Mouse (Mus musculus) neural tube, embryonic 15.5 days (tissue): ENCODE results near the gene Slco4a1. TPM values are rescaled to one million over a fixed set of nuclear protein-coding genes. Genes with fewer than 3 reads are reported as not detected.
A peak's percentile ranks its signal among the peaks of the same experiment; 100 is the strongest.

ENCODE experiments used
- ATAC-seq: fragments of 200-750 bp; cut with Nextera tagmentation; 2 replicates; pipeline ENCODE4 v1.8.0; 2017; ENCODE audit warnings: mild to moderate bottlenecking, moderate TSS enrichment, moderate library complexity; ENCODE audit not compliant: low FRiP score
- H3K27ac ChIP-seq: fragments of 300-500 bp; sonication (generic); replicated peaks from 2 replicates; pipeline ENCODE4 v1.5.1; 2015; ENCODE audit warnings: mild to moderate bottlenecking, inconsistent platforms
- H3K27me3 ChIP-seq: fragments of 300-500 bp; sonication (generic); replicated peaks from 2 replicates; pipeline ENCODE4 v1.6.1; 2015; ENCODE audit warnings: inconsistent platforms
- H3K36me3 ChIP-seq: fragments of 300-500 bp; sonication (generic); 2 replicates; pipeline ENCODE4 v1.6.1; 2015; ENCODE audit warnings: inconsistent platforms
- H3K4me1 ChIP-seq: fragments of 300-500 bp; sonication (generic); 2 replicates; pipeline ENCODE4 v1.6.1; 2015; ENCODE audit warnings: inconsistent platforms
- H3K4me2 ChIP-seq: fragments of 300-500 bp; sonication (generic); 2 replicates; pipeline ENCODE4 v1.6.1; 2015; ENCODE audit warnings: inconsistent platforms, mild to moderate bottlenecking, moderate library complexity
- H3K4me3 ChIP-seq: fragments of 300-500 bp; sonication (generic); replicated peaks from 2 replicates; pipeline ENCODE4 v1.5.1; 2015; ENCODE audit warnings: mild to moderate bottlenecking, inconsistent platforms
- H3K9ac ChIP-seq: fragments of 300-500 bp; sonication (generic); replicated peaks from 2 replicates; pipeline ENCODE4 v1.6.1; 2015; ENCODE audit warnings: mild to moderate bottlenecking, inconsistent platforms
- H3K9me3 ChIP-seq: fragments of 300-500 bp; sonication (generic); replicated peaks from 2 replicates; pipeline ENCODE4 v1.6.1; 2016; ENCODE audit warnings: inconsistent platforms
- WGBS: fragments of 180-500 bp; shearing (Covaris S2); methylation state at CpG from one replicate; pipeline ENCODE4 v1.1.7; 2015; ENCODE audit warnings: mixed read lengths; 5-methylcytosine and 5-hydroxymethylcytosine counted together
- polyA plus RNA-seq: library from polyadenylated mRNA; unstranded; fragments of >200 nt; fragmentation: Nextera tagmentation; extraction: Ambion mirVana; gene quantifications from 2 replicates; pipeline ENCODE4 v1.2.1, GENCODE M21; 2015

The Slco4a1 gene
- polyA plus RNA-seq, 1 experiment from 2014 or later: 2.4 TPM

DNA sequence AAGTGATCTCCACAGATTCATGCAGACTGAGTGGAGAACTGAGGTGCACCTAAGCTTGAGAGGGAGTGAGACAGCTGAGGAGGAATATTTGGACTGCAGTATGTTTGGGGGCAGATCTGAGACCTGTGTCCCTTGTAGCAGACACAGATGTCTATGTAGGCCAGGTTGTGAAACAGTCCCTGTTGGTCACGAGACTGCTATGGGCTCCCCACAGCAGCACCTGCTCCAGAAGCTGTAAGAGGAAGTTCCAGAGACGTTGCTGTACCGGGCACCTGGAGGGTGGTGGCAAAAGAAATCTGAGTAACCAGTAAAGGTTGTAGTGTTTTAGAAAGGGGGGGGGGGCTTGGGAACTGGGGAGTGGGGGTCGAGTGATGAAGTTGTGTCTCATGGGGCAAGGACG lies 7.0 kb upstream of the Slco4a1 start:
- Histone ChIP-seq H3K36me3 (no peaks in the 10 kb centered on the region), H3K9me3 (no peaks in the 10 kb centered on the region), H3K9ac (no peak overlapping the region), H3K27me3 (no peaks in the 10 kb centered on the region; the same call in 1 of the 2 replicates), H3K4me1 (peaks cover 3% of the 10 kb centered on the region; the same call in 1 of the 2 replicates), H3K4me3 (no peak overlapping the region), H3K27ac (no peak overlapping the region), H3K4me2 (no peak overlapping the region)
- WGBS: 84% methylated on average over 5 of the region's 5 CpGs
- no peak for ATAC-seq

GRCm38 (mm10) chr2:180450529-180450928 lies 5.5 kb upstream of the Slco4a1 start:
- no peak for ATAC-seq
- Histone ChIP-seq H3K27me3 (peaks cover 11% of the 10 kb centered on the region), H3K36me3 (no peaks in the 10 kb centered on the region), H3K4me1 (peaks cover under 1% of the 10 kb centered on the region), H3K27ac (no peak overlapping the region), H3K4me3 (no peak overlapping the region), H3K4me2 (no peak overlapping the region), H3K9ac (no peak overlapping the region), H3K9me3 (no peaks in the 10 kb centered on the region)
- WGBS: 85% methylated on average over 5 of the region's 5 CpGs

DNA sequence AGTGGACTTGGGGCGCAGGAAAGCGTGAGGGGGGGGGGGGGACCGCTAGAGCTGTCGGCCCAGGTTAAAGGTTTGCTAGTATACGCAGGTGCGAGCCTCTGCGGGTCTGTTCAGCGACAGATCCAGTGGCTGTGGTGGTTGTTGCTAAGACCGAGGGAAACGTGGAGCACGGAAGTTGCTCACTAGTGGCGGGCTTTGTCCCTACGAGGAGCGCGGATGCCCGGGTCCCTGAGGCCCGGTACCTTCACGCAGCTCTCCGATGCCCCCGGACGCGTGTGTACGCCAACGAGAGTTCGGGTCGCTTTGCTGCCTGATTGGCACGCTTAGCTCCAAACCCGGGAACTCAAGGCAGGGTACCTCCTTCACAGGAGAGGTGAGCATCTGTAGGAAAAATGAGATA lies 660 bp downstream of the Slco4a1 start:
- peaks cover 43% of the 10 kb centered on the region for H3K27me3 ChIP-seq
- ATAC-seq: peak; percentile 59
- no peaks in the 10 kb centered on the region for H3K36me3 ChIP-seq
- peaks cover 18% of the 10 kb centered on the region for H3K4me1 ChIP-seq
- H3K9ac ChIP-seq: peak overlapping the region; percentile 44
- peak overlapping the region; percentile 92 for H3K4me2 ChIP-seq
- WGBS: under 1% methylated on average over 28 of the region's 28 CpGs
- H3K27ac ChIP-seq: 0 out of 2 replicates have a peak overlapping the region, but pooled peaks have one; percentile 24
- H3K9me3 ChIP-seq: no peaks in the 10 kb centered on the region
- H3K4me3 ChIP-seq: peak overlapping the region; percentile 51

DNA sequence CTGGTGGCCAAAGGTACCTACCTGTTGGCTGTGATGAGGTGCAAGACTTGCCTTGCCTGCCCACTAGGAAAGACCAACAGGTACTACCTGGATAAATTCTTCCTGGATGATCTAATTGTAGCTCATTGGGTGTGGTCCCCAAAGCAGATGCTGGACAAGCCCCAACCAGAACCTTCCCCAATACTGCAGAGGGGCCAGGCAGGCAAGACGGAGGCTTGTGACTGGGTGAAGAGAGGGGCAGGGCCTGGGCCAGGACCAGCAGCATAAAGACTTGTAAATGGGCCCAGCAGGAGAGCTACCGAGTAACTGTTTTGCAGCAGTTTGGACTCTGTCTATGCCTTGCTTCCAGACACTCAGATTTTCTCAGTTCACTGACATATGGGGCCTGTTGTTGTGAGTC lies 1.6 kb downstream of the Slco4a1 start:
- no peak for ATAC-seq
- peak overlapping the region; percentile 51; the same call in 1 of the 2 replicates for H3K4me3 ChIP-seq
- no peaks in the 10 kb centered on the region for H3K9me3 ChIP-seq
- peak overlapping the region; percentile 92; the same call in 1 of the 2 replicates for H3K4me2 ChIP-seq
- peaks cover 43% of the 10 kb centered on the region for H3K27me3 ChIP-seq
- no peak overlapping the region for H3K27ac ChIP-seq
- peaks cover 18% of the 10 kb centered on the region for H3K4me1 ChIP-seq
- 42% methylated on average over 2 of the region's 2 CpGs for WGBS
- no peaks in the 10 kb centered on the region for H3K36me3 ChIP-seq
- H3K9ac ChIP-seq: no peak overlapping the region

DNA sequence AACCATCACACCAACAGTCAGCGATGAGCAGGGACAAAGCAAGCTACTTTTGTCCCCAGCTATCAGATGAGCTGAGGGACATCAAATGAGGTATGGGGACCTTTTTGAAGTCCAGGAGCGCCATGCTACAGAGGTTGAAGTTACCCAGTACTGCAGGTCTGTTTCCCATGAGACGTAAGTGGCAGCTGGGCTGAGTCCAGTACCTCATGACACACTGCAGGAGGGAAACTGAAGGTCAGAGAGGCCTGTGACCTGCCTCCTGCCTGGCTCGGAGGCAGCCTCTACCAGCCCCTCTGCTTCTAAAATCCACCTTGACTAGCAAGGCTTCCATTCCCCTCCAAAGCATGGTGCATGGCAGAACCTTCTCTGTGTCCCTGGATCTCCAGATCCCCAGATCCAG lies 3.4 kb downstream of the Slco4a1 start:
- WGBS: 87% methylated on average over 4 of the region's 4 CpGs
- Histone ChIP-seq H3K27ac (no peak overlapping the region), H3K36me3 (no peaks in the 10 kb centered on the region), H3K4me3 (no peak overlapping the region), H3K9ac (no peak overlapping the region), H3K9me3 (no peaks in the 10 kb centered on the region), H3K27me3 (peaks cover 40% of the 10 kb centered on the region), H3K4me1 (peaks cover 18% of the 10 kb centered on the region), H3K4me2 (no peak overlapping the region)
- no peak for ATAC-seq

DNA sequence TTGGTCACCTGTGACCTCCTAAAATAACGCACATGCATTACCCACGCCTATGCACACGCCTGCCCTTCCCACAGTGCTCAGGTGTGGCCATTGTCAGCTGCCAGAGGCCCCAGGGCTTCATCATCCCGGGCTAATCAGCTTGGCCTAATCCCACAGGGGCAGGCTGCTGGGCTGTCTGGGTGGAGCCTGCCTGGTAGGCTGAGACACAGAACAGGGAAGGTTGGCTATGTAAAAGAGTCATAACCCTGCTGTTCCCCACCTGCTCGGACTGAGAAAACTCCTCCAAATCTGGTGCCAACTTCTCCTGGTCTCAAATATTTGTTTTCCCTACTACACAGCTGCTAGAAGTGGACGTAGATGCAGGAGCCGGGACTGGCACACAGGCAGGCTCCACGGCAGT lies 4.8 kb downstream of the Slco4a1 start:
- H3K4me3 ChIP-seq: no peak overlapping the region
- peaks cover 14% of the 10 kb centered on the region for H3K4me1 ChIP-seq
- no peak overlapping the region for H3K4me2 ChIP-seq
- H3K27ac ChIP-seq: no peak overlapping the region
- H3K9ac ChIP-seq: no peak overlapping the region
- H3K9me3 ChIP-seq: no peaks in the 10 kb centered on the region
- WGBS: 55% methylated on average over 8 of the region's 8 CpGs
- no peak for ATAC-seq
- peaks cover 30% of the 10 kb centered on the region for H3K27me3 ChIP-seq
- no peaks in the 10 kb centered on the region for H3K36me3 ChIP-seq

DNA sequence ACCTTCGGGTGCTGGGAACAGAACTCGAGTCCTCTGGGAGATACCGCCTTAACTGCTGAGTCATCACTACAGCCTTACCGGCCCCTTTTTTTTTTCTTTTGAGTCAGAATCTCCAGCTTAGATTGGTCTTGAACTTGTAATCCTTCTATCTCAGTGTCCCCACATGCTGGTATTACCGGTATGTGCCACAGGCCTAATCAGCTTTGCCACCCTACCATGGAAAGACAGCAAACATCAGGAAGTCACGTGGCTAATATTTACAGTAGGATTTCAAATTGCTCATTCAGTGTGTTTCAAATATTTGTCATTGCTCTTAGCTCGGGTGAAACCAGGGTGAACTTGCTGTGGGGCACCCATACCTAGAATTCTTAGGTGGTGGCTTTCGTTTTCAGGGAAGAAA lies 6.5 kb downstream of the Slco4a1 start:
- H3K9ac ChIP-seq: no peak overlapping the region
- no peaks in the 10 kb centered on the region for H3K36me3 ChIP-seq
- H3K27me3 ChIP-seq: peaks cover 13% of the 10 kb centered on the region
- no peak overlapping the region for H3K4me3 ChIP-seq
- 89% methylated on average over 8 of the region's 8 CpGs for WGBS
- no peaks in the 10 kb centered on the region for H3K9me3 ChIP-seq
- no peaks in the 10 kb centered on the region for H3K4me1 ChIP-seq
- no peak overlapping the region for H3K4me2 ChIP-seq
- ATAC-seq: no peak
- H3K27ac ChIP-seq: no peak overlapping the region

DNA sequence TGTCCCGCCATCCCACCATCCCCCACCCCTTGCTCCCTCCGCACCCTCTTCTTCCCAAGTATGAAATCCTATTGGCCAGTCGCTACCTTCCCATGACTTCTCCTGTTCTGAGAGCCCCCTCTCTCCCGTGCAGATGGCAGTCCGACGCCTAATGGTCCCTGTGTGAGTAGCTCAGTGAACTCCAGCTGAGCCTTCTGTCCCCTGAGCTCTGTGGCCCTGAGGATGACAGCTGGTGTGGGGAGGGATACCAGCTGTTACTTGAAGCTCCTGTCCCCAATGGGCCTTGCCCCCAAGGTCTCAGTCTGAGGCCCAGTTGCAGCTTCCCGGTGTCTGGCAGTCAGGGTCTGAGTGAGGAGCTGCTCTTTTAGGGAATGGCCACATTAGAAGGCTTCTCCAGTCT lies 10.5 kb downstream of the Slco4a1 start:
- no peak overlapping the region for H3K4me3 ChIP-seq
- no peak for ATAC-seq
- 57% methylated on average over 7 of the region's 7 CpGs for WGBS

DNA sequence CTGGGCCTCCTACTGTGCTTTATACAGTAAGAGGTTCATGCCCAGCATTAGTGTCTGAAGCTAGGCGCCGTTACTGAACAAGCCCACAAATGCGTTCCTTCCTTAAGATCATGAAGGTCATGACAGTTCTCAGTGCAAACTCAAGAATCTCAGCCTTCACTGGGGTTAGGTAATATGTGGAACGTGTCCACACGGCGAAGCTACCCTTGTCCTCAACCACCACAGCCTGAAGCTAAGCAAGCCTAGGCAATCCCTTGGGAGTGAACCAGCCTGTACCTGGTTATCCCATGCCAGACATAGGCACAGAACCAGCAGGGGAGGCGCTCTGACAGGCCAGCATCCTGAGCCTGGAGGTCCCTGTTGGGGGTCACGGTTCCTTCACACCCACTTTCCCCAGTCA lies 12.8 kb downstream of the Slco4a1 start:
- ATAC-seq: no peak
- Histone ChIP-seq H3K27me3 (peaks cover 4% of the 10 kb centered on the region; the same call in 1 of the 2 replicates), H3K9ac (no peak overlapping the region), H3K4me1 (peaks cover 5% of the 10 kb centered on the region; the same call in 1 of the 2 replicates), H3K4me3 (no peak overlapping the region), H3K27ac (no peak overlapping the region), H3K9me3 (no peaks in the 10 kb centered on the region), H3K36me3 (no peaks in the 10 kb centered on the region), H3K4me2 (no peak overlapping the region)
- WGBS: 92% methylated on average over 8 of the region's 8 CpGs

More for the DNA sequence above, 10.5 kb downstream of the Slco4a1 start:
- H3K27me3 ChIP-seq: no peaks in the 10 kb centered on the region; the same call in 1 of the 2 replicates
- H3K4me1 ChIP-seq: no peaks in the 10 kb centered on the region
- no peaks in the 10 kb centered on the region for H3K9me3 ChIP-seq
- H3K4me2 ChIP-seq: no peak overlapping the region
- no peak overlapping the region for H3K9ac ChIP-seq
- no peak overlapping the region for H3K27ac ChIP-seq
- no peaks in the 10 kb centered on the region for H3K36me3 ChIP-seq

GRCm38 (mm10) chr2:180469768-180470167 lies 13.7 kb downstream of the Slco4a1 start:
- Histone ChIP-seq H3K4me3 (no peak overlapping the region), H3K4me1 (peaks cover 5% of the 10 kb centered on the region; the same call in 1 of the 2 replicates), H3K27ac (no peak overlapping the region), H3K4me2 (no peak overlapping the region), H3K9ac (no peak overlapping the region), H3K36me3 (no peaks in the 10 kb centered on the region), H3K9me3 (no peaks in the 10 kb centered on the region), H3K27me3 (peaks cover 4% of the 10 kb centered on the region; the same call in 1 of the 2 replicates)
- ATAC-seq: no peak
- 76% methylated on average over 9 of the region's 9 CpGs for WGBS

DNA sequence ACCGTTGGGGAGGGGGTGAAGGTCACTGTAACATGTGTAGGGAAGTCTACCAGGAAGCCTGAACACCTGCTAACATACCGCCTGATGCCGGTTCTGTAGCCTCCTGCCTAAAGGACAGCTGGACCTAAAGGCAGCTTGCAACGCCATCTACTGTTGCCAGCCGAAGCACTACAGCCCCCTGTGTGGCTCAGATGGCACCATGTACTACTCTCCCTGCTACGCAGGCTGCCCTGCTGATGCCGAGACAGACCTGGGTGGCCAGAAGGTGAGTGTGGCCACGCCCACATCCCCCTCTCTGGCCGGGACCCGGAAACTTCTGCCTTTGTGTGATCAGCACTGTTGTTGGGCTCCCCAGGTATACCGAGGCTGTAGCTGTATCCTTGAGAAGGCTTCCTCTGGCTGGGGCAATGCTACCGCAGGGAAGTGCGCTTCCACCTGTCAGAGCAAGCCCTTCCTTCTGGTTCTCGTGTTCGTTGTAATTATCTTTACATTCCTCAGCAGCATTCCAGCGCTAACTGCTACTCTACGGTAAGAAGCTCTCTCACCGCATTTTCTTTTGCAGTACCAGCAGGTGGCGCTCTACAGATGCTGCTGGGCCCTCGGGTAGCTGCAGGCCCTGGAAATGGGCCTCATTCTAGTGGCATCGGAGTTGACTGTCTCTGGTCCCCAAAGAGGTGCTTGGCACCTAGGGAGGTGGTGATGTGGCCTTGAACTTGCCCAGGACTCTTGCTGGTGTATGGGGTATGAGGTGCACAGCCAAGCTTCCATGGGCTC lies 16.4 kb downstream of the Slco4a1 start:
- H3K4me2 ChIP-seq: no peak overlapping the region
- no peak overlapping the region for H3K27ac ChIP-seq
- WGBS: 8% methylated on average over 21 of the region's 21 CpGs
- peak; percentile 56 for ATAC-seq
- no peak overlapping the region for H3K9ac ChIP-seq
- H3K4me3 ChIP-seq: no peak overlapping the region
- no peaks in the 10 kb centered on the region for H3K9me3 ChIP-seq
- peaks cover 5% of the 10 kb centered on the region; the same call in 1 of the 2 replicates for H3K4me1 ChIP-seq
- H3K27me3 ChIP-seq: peaks cover 4% of the 10 kb centered on the region; the same call in 1 of the 2 replicates
- H3K36me3 ChIP-seq: no peaks in the 10 kb centered on the region

DNA sequence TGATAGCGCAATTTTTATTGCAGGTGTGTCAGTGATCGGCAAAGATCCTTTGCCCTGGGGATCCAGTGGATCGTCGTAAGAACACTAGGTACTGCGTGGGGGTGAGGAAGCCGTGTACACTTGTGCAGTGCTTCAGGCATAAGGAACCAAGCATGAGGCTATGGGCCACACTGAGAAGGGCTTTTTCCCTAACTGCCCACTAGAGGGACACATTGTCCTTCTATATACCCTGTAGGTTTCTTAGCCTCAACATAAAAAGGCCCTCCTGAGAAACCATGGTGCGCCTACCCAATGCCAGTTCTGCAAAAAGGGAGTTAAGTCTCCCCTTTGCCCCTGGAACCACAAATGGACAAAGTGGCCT lies 17.0 kb downstream of the Slco4a1 start:
- H3K4me1 ChIP-seq: peaks cover 5% of the 10 kb centered on the region; the same call in 1 of the 2 replicates
- no peak overlapping the region for H3K4me3 ChIP-seq
- H3K9me3 ChIP-seq: no peaks in the 10 kb centered on the region
- peaks cover 4% of the 10 kb centered on the region; the same call in 1 of the 2 replicates for H3K27me3 ChIP-seq
- H3K36me3 ChIP-seq: no peaks in the 10 kb centered on the region
- 44% methylated on average over 7 of the region's 7 CpGs for WGBS
- peak; percentile 82 for ATAC-seq
- H3K9ac ChIP-seq: no peak overlapping the region
- H3K4me2 ChIP-seq: no peak overlapping the region
- H3K27ac ChIP-seq: no peak overlapping the region
